Mouse (Mus musculus): ENCODE data around the gene Frmd4a.

Frmd4a gene

DNA sequence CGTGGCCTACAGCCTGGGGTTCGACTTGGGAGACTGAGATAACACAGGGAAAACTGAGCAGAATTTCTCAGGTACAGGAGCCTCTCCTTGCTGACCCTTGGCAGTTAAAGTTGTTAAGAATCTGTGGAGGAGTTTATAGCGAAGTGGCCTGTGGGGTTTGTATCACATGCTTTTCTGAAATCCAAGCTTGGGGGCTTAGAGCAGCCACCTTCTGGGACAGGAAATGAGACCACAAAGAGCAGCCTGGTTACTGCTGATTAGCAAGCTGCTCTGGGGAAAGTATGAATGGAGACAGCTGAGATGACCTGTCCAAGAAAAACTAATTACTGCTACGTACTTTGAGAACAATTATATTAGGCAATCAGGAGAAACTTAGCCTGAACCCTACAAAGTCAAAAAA lies 415.6 kb downstream of the Frmd4a start:
- in situ Hi-C loops (cut with MboI; ENCODE audit: low sequenced_read_pairs): no loop called here

DNA sequence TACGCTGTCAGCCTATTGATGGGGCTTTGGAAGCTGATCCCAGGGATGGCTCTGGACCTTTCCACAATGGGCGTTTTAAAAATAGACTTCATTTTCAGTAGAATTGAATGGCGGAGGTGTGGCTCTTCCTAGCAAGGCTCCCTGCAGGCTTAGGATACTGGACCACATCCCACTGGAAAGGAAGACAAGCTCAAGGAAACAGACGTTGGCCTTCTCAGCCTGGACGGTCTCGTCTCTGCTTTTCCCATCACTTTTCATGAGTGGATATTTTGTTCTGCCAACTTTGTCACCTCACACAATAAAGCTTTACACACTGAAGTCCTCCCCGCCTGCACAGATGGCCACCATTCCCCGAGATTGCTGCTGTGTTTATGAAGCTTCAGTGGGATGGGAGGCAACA lies 417.5 kb downstream of the Frmd4a start:
- in situ Hi-C loops (cut with MboI; ENCODE audit: low sequenced_read_pairs): no loop called here

DNA sequence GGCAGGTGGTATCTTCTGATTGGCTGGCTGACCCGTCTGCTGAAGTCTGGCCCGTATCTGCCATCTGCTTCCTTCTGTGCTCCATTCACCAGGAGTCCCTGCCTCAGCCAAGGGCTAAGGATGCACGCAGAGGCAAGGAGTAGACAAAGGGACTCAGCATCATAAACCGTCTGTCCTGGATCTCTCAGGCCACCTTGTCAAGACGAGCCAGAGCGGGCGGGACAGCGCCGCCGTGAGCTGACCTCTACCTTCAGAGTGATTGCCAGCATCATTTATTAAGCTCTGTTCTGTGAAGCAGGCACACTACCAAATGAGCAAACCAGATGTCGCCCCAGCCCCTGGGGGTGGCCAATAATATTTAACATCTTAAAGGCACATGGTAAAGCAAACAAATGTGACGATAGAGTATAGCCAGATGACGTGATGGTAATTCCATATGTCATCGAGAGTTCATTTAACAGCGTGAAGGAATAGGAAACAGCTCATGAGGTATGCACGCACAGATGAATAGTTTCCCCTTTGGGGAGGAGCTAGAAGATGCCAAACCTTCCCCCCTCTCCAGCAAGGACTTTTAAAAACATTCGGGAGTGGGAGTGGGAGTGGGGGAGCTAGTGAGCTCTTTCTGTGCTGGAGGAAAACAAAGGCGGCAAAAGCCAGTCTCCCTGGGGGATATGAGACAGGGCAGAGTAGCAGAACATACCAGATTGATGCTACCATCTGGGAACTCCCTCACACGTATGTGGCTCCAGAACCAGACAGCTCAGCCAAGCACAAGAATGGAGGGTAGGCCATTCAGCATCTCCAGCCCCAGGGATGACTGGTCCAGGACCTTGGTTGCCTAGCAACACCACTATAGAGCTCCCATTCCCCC lies 419.1 kb downstream of the Frmd4a start:
- in situ Hi-C loops (cut with MboI; ENCODE audit: low sequenced_read_pairs): no loop called here

DNA sequence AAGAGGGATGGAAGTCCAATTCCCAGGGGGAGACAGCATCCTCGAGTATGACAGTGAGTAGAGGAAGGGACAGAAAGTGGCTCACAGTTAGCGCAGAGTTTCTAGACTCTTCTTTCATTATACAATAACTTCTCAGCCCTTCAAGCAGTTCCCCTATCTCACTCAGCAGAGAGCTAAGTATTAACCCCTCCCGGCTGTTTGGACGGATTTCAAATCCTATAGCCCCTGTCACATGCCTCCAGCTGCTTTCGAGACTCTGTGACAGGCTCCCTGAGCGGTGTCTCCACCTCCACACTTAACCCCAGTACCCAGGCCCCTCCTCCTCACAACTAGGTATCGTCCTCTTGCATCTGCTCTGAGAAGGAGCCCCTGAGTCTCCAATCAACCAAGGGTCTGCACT lies 421.2 kb downstream of the Frmd4a start:
- in situ Hi-C loops (cut with MboI; ENCODE audit: low sequenced_read_pairs): no loop called here

DNA sequence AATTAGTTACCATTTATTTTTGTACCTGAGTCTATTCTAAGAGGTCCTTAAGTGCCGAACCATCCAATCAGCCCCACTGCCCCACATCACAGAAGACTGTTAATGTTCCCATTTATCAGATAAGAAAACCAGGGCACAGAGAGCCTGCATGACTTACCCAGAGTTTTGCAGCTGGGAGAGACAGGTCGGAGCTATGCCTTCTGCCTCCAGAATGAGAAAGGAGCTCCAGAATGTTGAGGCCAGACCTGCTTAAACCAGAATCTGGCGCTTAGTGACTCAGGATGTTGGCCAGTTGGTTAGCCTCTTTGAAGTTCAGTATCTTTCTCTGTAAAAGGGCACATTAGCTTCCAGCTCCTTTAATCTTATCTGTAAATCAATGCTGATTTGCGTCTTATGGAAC lies 422.4 kb downstream of the Frmd4a start:
- in situ Hi-C loops (cut with MboI; ENCODE audit: low sequenced_read_pairs): no loop called here

DNA sequence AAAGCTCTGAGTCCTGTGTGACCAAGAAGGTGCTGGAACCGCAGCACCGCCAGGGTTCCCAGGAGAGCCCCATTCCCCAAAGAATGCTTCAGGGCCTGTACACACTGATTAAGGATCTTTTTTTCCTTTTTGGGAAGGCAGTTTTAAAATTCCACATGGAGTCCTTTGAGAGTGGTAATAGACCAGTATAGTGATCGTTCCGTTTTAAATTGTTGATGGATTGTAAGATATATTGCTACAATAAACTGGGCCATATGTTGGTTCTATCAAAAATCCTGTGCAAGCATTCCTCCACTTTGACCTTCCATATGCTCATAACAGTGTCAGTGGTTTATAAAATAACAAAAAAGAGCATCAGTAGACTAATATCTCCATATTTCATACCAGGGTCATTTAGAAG lies 424.3 kb downstream of the Frmd4a start:
- in situ Hi-C loops (cut with MboI; ENCODE audit: low sequenced_read_pairs): no loop called here

DNA sequence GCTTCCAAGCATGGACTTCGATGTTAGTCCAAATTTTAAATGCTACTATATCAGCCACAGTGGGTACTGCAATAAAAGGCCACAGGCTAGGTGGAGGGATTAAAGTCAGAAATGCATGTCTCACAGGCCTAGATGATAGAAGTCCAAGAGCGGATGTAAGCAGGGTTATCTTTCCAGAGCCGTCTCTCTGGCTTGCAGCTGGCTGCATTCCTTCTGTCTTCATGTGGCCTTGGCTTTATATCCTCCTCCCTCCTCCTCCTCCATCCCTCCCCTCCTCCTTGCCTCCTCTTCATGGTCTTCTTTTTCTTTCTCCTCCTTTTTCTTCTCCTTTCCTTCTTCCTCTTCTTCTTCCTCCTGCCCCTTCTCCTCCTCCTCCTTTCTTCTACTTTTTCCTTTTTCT lies 427.2 kb downstream of the Frmd4a start:
- in situ Hi-C loops (cut with MboI; ENCODE audit: low sequenced_read_pairs): no loop called here

DNA sequence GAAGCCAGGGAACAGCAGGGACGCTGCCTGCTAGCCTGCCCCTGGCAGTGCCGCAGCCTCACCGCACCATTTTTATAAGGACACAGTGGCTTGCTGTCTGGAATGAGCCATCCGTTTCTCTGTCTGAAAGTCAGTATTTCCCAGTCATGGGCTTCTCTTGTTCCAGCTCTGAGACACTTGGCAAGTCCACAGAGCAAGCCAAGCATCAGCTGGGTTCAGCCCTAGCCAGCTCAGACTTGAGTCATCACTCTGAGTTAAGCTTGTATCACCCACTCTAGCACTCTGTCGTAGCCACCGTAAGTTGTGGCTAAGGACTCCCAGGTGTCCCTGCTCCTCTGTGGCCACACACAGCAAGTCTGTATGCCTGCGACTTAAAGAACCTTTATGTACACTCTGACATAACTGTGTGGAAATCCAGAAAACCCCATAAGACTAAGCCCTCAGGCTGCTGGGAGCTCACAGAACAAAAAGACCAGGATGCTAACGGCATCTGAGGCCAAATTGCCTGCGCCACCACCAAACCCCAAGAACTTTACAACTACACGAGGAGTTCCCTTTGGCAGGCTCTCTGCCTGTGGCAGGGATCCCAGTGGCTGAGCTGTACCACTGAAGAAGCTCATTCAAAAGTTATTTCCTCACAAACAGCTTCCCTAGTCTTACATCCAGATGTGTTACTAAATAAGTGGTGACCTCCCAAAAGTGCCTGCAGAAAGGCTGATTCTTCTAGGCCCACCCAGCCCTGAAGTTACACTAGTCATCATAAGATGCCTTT lies 428.3 kb downstream of the Frmd4a start:
- in situ Hi-C loops (cut with MboI; ENCODE audit: low sequenced_read_pairs): no loop called here

DNA sequence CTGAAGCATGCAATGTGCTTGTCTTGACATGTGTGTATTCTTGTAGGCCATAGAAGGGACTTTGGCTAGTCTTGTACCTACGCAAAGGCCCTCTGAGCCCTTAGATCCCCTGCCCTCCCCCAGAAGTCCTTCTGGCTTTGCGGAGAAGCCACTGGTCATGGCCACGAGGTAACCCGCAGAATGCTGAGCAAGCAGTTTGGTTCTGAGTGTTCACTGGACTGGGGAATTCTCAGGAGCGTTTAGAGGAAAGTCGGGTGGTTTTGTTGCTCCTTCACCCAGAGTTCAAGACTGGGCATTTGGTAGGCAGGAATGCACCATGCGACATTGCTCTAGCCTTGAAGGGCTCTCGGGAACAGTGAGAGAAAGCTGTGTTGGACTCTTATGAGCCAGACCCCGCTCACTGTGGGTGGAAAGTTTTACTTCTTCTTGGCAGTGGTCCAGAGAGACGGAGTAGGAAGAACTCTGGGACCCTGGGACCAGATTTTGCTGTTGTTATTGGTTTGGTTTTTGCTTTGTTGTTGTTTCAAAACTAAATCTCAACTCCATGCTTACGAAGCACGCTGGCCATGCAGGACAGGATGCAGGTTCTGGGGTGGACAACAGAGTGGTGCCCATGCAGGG lies 432.5 kb downstream of the Frmd4a start:
- in situ Hi-C loops (cut with MboI; ENCODE audit: low sequenced_read_pairs): no loop called here

DNA sequence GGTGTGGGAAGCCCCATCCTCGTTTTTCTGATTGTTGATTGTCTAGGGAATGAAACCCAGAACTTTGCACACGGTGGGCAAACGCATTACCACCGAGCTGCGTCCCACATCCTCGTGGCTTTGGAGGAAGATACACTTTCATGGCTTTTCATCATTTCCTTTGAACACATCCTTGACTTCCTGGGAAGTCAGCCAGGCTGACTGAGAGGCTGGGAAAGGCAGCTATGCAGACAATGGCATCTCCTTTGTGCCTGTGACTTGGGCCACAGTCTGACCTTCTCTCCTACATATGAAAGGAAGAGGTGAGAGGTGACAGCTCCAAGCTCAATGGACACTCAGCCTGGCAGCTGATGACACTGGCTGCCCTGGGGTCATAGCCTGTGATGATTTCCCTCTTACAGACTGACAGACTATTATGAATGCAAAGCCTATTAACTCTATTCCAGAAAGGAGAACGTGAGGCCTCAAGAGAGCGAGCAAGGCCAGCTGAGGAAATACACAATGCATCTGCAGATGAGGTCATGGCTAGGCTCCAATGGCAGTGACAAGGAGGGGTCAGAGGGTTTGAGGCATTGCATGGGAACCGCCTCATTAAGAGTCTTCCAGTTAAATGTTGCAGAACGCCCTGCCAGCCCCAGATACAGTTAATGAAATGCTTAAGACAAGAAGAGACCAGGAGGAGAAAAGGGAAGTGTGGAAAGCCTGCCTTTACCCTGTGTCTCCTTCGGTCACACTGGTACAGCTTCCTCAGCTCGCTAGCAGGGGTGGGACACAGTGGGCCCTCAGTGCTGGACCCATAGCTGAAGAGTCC lies 435.3 kb downstream of the Frmd4a start:
- in situ Hi-C loops (cut with MboI; ENCODE audit: low sequenced_read_pairs): no loop called here

DNA sequence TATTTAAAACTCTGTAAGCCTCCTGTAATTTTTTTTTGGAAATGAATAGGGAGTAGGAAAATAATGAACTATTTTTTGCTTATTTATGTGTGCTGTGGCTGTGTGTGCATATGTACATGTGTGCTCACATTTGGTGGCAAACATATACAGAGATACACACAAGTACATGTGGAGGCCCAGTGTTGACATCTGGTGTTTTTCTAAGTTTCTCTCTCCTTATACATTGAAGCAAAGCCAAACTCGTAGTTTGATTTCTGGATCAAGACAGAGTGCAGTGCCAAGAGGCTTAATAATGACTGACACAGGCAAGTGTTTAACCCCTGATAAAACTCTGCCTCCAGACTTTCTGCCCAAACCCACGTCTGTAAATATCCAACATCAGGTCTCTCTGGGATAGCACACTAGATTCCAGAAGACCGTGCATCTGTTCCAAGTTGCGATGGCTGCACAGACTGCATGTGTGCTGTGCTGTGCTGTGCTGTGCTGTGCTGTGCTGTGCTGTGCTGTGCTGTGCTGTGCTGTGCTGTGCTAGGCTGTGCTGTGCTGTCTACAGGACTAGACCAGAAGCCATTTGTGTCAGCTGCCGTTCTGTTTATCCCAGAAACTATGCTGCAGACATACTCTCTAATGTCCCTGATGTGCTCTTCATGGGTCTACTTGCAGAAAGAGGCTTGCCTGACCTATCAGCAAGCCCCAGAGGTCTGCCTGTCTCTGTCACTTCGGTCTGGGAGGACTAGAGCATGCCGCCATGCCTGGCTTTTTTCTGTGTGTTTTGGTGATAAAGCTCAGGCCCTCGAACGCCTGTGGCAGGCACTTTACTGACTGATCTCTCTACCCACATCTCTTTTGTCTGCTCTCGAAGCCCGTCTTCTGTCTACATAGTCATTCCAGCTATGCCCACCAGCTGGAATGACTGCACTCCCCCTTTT lies 437.8 kb downstream of the Frmd4a start:
- in situ Hi-C loops (cut with MboI; ENCODE audit: low sequenced_read_pairs): no loop called here

DNA sequence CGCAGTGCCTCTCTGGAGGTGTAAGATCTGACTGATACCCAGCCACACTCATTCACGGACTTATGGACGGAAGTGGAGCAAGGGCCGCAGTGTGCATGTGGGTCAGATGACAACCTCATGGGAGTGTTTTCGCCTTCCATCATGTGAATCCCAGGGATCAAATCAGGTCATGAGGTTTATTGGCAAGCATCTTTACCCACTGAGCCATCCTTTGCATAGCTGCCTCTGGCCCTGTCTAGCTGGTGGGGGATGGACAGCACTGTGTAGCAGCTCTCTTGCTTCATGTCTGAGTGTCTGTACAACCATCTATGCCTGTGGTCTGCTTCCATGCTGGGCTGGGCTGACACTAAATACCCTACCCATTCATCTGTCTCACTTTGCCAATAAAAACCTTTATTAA lies 443.4 kb downstream of the Frmd4a start:
- in situ Hi-C loops (cut with MboI; ENCODE audit: low sequenced_read_pairs): no loop called here

DNA sequence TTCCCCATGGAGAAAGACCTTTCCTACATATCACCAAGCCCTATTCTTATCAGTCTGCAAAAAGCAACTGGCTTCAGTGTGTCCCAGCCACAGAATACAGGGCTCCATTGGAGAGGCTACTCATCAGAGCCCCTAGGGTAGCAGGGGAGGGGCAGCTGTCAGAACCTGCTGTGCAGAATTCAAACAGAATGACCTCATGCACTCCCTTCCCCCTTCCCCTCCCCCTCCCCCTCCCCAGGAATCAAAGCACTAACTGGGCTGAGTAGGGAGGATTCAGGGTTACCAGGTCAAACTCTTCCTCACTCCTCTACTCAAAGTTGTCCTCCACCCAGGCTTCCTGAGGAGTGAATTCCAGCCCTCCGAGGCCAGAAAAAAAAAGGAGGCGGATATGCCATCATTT lies 444.0 kb downstream of the Frmd4a start:
- in situ Hi-C loops (cut with MboI; ENCODE audit: low sequenced_read_pairs): no loop called here

DNA sequence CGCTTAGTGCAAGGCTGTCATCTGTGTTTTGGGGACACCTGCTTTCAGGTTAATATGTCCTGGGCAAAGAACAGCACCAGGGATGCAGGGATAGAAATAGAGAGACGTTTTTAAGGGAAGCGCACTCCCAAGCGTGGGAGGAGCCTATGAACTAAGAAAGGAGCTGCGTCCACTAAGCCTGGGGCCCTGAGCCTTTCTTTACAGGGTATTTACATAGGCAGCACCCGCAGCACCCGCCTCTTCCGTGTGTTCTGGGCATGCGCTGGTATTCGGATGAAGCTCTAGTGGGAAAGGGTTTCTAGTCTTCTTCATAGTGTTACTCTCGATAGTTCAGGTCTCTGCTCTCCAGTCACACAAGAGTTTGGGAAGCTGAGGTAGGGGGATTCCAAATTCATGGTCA lies 445.0 kb downstream of the Frmd4a start:
- in situ Hi-C loops (cut with MboI; ENCODE audit: low sequenced_read_pairs): no loop called here

DNA sequence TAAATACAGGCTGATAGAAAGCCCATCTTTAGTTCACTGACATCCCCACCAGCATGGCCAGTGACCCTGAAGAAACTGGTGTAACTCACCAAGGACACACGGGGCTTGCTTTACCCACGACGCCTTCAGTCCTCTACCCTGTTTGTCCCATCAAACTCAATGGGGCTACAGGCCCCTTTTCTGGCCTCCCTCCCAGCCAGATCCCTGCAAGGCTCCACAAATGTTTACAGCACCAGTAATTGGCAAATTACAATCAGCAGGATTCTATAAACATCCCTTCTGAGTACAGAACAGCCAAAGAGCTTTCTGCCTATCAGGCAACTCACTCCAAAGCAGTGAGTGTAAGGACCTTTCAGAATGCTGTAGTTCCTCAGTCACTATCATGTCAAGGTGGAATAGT lies 448.6 kb downstream of the Frmd4a start:
- in situ Hi-C loops (cut with MboI; ENCODE audit: low sequenced_read_pairs): no loop called here

DNA sequence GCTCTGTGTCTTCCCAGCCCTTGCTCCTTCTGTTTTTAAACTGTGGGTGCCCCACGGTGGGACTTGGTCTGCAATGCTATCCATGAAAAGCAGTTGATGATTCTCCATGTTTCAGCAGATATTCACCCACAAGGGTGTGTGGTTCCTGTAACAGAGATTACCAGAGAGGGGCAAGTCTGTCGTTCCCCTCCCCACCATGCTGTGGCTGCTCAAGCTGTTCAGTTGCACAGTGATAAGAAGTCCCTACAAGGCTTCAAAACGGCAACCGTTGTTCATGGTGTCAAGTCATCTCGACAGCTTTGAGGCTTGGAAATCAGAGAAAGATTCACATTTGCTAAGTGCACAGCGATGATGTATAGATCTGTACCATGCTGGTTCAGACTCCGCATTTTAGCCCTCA lies 449.8 kb downstream of the Frmd4a start:
- in situ Hi-C loops (cut with MboI; ENCODE audit: low sequenced_read_pairs): no loop called here

DNA sequence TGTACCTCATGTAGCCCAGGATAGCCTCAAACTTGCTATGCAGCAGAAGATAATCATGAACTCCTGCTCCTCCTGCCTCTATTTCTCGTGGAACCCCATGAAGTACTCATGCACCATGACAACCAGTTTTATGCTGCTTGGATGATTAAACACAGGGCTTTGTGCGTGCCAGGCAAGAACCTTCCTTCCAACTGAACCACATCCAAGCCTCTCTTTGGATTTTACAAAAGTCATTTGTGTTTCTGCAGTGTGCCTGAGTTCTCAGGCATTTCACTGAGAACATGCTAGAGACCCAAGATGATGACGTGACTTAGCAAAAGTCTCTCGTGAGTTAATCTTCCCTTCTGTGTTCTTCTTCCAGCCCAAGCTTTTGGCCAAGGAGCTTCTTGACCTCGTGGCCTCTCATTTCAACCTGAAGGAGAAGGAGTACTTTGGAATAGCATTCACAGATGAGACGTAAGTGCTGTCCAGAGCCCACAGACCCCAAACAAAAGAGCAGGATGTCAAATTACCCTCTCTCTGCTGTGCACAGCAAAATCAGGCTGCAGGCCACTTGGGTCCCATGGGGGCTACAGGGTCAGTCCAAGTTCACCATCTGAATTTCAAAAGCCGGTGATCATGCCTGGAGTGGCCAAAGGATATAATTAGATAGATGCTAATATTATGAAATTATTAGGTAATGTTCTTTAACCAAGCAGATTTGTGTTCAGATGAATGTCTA lies 455.4 kb downstream of the Frmd4a start:
- in situ Hi-C loops (cut with MboI; ENCODE audit: low sequenced_read_pairs): no loop called here

DNA sequence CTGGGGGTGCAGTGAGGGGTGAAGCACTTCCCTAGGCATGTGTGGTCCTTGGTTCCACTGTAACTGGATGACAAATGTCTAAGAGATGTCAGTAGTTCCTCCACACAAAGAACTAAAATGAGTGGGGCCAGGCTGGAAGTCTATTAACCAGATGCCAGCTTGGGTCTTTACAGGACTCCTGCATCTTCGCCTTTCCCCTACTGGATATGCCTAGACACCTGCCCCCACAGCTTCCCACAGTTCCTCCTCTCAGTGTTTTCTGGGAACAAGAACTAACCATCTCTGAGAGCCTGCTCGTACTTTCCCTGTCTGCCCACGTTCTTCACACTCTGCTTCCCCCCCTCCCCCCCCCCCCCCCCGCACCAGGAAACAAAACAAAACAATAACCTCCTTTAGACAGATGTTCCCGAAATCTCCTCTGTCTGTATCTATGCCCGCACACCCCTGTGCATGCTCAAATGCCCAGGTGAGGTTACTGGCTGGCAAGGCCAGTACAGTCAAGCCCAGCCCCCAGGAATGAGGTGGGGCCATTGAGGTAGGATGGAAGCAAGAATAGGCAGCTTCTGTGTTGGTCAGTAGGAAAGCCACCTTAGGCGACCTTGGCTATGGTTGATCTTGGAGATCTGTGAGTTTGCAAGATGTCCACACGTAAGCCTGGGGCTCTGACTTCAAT lies 456.5 kb downstream of the Frmd4a start:
- in situ Hi-C loops (cut with MboI; ENCODE audit: low sequenced_read_pairs): no loop called here

DNA sequence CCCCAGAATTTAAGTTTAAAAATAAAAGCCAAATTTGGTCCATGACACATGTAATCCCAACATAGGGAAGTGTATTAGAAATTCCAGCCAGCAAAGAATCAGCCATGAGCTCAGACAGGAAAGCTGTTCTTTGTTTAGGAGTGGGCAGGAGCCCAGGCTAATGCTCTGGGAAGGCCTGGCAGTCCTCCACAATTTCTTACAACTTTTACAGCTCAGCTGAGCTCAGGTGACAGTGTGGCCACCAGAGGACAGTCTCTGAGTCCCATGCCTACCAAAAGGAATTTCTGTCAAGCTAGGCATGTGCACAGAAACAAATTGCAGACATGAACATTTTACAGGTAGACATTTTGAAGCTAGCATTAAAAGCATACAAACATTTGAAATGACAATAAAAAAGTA lies 457.0 kb downstream of the Frmd4a start:
- in situ Hi-C loops (cut with MboI; ENCODE audit: low sequenced_read_pairs): no loop called here
